Mouse (Mus musculus) forebrain, embryonic 14.5 days (tissue): ENCODE measurements around the gene Jmy. TPM values are rescaled to one million over a fixed set of nuclear protein-coding genes. Genes with fewer than 3 reads are reported as not detected.

Source experiments
- ATAC-seq: fragments of 200-750 bp; cut with Nextera tagmentation; 2 replicates; pipeline ENCODE4 v1.8.0; 2017; ENCODE audit warnings: mild to moderate bottlenecking, moderate library complexity
- DNase-seq: peaks from one replicate; pipeline ENCODE4 v3.0.0-alpha.2; 2015; ENCODE audit warnings: low spot score
- H3K27ac ChIP-seq: fragments of 300-500 bp; sonication (generic); 2 replicates; pipeline ENCODE4 v1.5.1; 2014; ENCODE audit warnings: low read depth, mild to moderate bottlenecking, control low read depth, low read length, moderate library complexity
- H3K27me3 ChIP-seq: fragments of 300-500 bp; sonication (generic); replicated peaks from 2 replicates; pipeline ENCODE4 v1.6.1; 2014; ENCODE audit warnings: low read length, control low read depth, mixed read lengths; ENCODE audit not compliant: control insufficient read depth, insufficient read depth
- H3K36me3 ChIP-seq: fragments of 300-500 bp; sonication (generic); 2 replicates; pipeline ENCODE4 v1.6.1; 2014; ENCODE audit warnings: low read length, control low read depth; ENCODE audit not compliant: control insufficient read depth, insufficient read depth
- H3K4me1 ChIP-seq: fragments of 300-500 bp; sonication (generic); 2 replicates; pipeline ENCODE4 v1.6.1; 2014; ENCODE audit warnings: antibody characterized with exemption, low read length, control low read depth; ENCODE audit not compliant: control insufficient read depth, insufficient read depth
- H3K4me2 ChIP-seq: fragments of 300-500 bp; sonication (generic); 2 replicates; pipeline ENCODE4 v1.6.1; 2014; ENCODE audit warnings: mild to moderate bottlenecking, control low read depth, low read length
- H3K4me3 ChIP-seq: fragments of 300-500 bp; sonication (generic); 2 replicates; pipeline ENCODE4 v1.5.1; 2014; ENCODE audit warnings: low read depth, low read length, control low read depth
- H3K9ac ChIP-seq: fragments of 300-500 bp; sonication (generic); 2 replicates; pipeline ENCODE4 v1.6.1; 2014; ENCODE audit warnings: mild to moderate bottlenecking, low read length, control low read depth, moderate library complexity
- H3K9me3 ChIP-seq: fragments of 300-500 bp; sonication (generic); replicated peaks from 2 replicates; pipeline ENCODE4 v1.6.1; 2016; ENCODE audit warnings: low read length, control low read depth, mixed read lengths; ENCODE audit not compliant: control insufficient read depth
- WGBS: fragments of 180-500 bp; shearing (Covaris S2); extraction: QIAGEN DNeasy Blood & Tissue Kit; methylation state at CpG from one replicate; pipeline ENCODE4 v1.1.7; 2014; 5-methylcytosine and 5-hydroxymethylcytosine counted together
- polyA plus RNA-seq: library from polyadenylated mRNA; unstranded; fragments of >200 nt; fragmentation: Nextera tagmentation; extraction: Ambion mirVana; gene quantifications from 2 replicates; pipeline ENCODE4 v1.2.1, GENCODE M21; 2014

Gene Jmy
- polyA plus RNA-seq, 1 experiment from 2014 or later: 7.2 TPM

- Histone ChIP-seq H3K4me2 (no peak overlapping the region), H3K27me3 (no peaks in the 10 kb centered on the region), H3K27ac (no peak overlapping the region), H3K4me1 (no peaks in the 10 kb centered on the region), H3K9ac (no peak overlapping the region), H3K9me3 (no peaks in the 10 kb centered on the region), H3K4me3 (no peak overlapping the region), H3K36me3 (peaks cover 9% of the 10 kb centered on the region)
- DNase-seq: peak; percentile 11
- ATAC-seq: no peak
- WGBS: 53% methylated on average over 2 of the region's 2 CpGs
These were observed 110.4 kb downstream of the Jmy start for GRCm38 (mm10) chr13:93389242-93389625.

GRCm38 (mm10) chr13:93388594-93389241 lies 110.9 kb downstream of the Jmy start:
- WGBS: 79% methylated on average over 7 of the region's 7 CpGs
- no peak for DNase-seq

GRCm38 (mm10) chr13:93387440-93387839 lies 112.2 kb downstream of the Jmy start:
- no peak overlapping the region for H3K27ac ChIP-seq
- no peak overlapping the region for H3K4me3 ChIP-seq
- DNase-seq (peak; percentile 12), ATAC-seq (no peak)
- no peaks in the 10 kb centered on the region for H3K9me3 ChIP-seq
- H3K4me1 ChIP-seq: no peaks in the 10 kb centered on the region
- H3K36me3 ChIP-seq: no peaks in the 10 kb centered on the region
- no peaks in the 10 kb centered on the region for H3K27me3 ChIP-seq
- 69% methylated on average over 5 of the region's 5 CpGs for WGBS
- H3K9ac ChIP-seq: no peak overlapping the region
- H3K4me2 ChIP-seq: no peak overlapping the region

More at GRCm38 (mm10) chr13:93388594-93389241, 110.9 kb downstream of the Jmy start:
- H3K27me3 ChIP-seq: no peaks in the 10 kb centered on the region
- H3K4me2 ChIP-seq: no peak overlapping the region
- no peak overlapping the region for H3K4me3 ChIP-seq
- no peaks in the 10 kb centered on the region for H3K9me3 ChIP-seq
- no peak for ATAC-seq
- H3K4me1 ChIP-seq: no peaks in the 10 kb centered on the region
- no peak overlapping the region for H3K27ac ChIP-seq
- H3K36me3 ChIP-seq: peaks cover 6% of the 10 kb centered on the region
- H3K9ac ChIP-seq: no peak overlapping the region

GRCm38 (mm10) chr13:93385147-93385546 lies 114.5 kb downstream of the Jmy start:
- DNase-seq (no peak), ATAC-seq (no peak)
- Histone ChIP-seq H3K4me2 (no peak overlapping the region), H3K27ac (no peak overlapping the region), H3K4me3 (no peak overlapping the region), H3K9ac (no peak overlapping the region), H3K36me3 (no peaks in the 10 kb centered on the region), H3K27me3 (no peaks in the 10 kb centered on the region), H3K4me1 (no peaks in the 10 kb centered on the region), H3K9me3 (no peaks in the 10 kb centered on the region)
- 80% methylated on average over 1 of the region's 1 CpGs for WGBS

- DNase-seq: no peak
- Histone ChIP-seq H3K36me3 (no peaks in the 10 kb centered on the region), H3K4me3 (no peak overlapping the region), H3K27me3 (no peaks in the 10 kb centered on the region), H3K4me1 (no peaks in the 10 kb centered on the region), H3K9ac (no peak overlapping the region), H3K27ac (no peak overlapping the region), H3K4me2 (no peak overlapping the region), H3K9me3 (no peaks in the 10 kb centered on the region)
- no peak for ATAC-seq
- 84% methylated on average over 1 of the region's 1 CpGs for WGBS
These were observed 115.1 kb downstream of the Jmy start for GRCm38 (mm10) chr13:93384481-93384880.

GRCm38 (mm10) chr13:93383620-93384019 lies 116.0 kb downstream of the Jmy start:
- H3K27me3 ChIP-seq: no peaks in the 10 kb centered on the region
- H3K36me3 ChIP-seq: no peaks in the 10 kb centered on the region
- H3K9ac ChIP-seq: no peak overlapping the region
- 96% methylated on average over 2 of the region's 2 CpGs for WGBS
- no peak for ATAC-seq
- no peak overlapping the region for H3K4me2 ChIP-seq
- no peak overlapping the region for H3K4me3 ChIP-seq
- no peak overlapping the region for H3K27ac ChIP-seq
- DNase-seq: no peak
- H3K4me1 ChIP-seq: no peaks in the 10 kb centered on the region
- H3K9me3 ChIP-seq: no peaks in the 10 kb centered on the region

- DNase-seq: no peak
- WGBS: 86% methylated on average over 5 of the region's 5 CpGs
These were observed 116.5 kb downstream of the Jmy start for GRCm38 (mm10) chr13:93383092-93383491.

GRCm38 (mm10) chr13:93381301-93381700 lies 118.3 kb downstream of the Jmy start:
- WGBS: 85% methylated on average over 1 of the region's 1 CpGs
- no peaks in the 10 kb centered on the region for H3K9me3 ChIP-seq
- no peak for ATAC-seq
- H3K27ac ChIP-seq: no peak overlapping the region
- no peaks in the 10 kb centered on the region for H3K4me1 ChIP-seq
- H3K36me3 ChIP-seq: no peaks in the 10 kb centered on the region
- no peak for DNase-seq
- no peaks in the 10 kb centered on the region for H3K27me3 ChIP-seq
- no peak overlapping the region for H3K4me2 ChIP-seq
- H3K4me3 ChIP-seq: no peak overlapping the region
- H3K9ac ChIP-seq: no peak overlapping the region

More at GRCm38 (mm10) chr13:93383092-93383491, 116.5 kb downstream of the Jmy start:
- Histone ChIP-seq H3K27me3 (no peaks in the 10 kb centered on the region), H3K36me3 (no peaks in the 10 kb centered on the region), H3K27ac (no peak overlapping the region), H3K9me3 (no peaks in the 10 kb centered on the region), H3K4me2 (no peak overlapping the region), H3K4me1 (no peaks in the 10 kb centered on the region), H3K9ac (no peak overlapping the region), H3K4me3 (no peak overlapping the region)
- ATAC-seq: no peak

- DNase-seq: no peak
- no peak for ATAC-seq
- Histone ChIP-seq H3K9ac (no peak overlapping the region), H3K9me3 (no peaks in the 10 kb centered on the region), H3K36me3 (no peaks in the 10 kb centered on the region), H3K27ac (no peak overlapping the region), H3K4me2 (no peak overlapping the region), H3K4me3 (no peak overlapping the region), H3K27me3 (no peaks in the 10 kb centered on the region), H3K4me1 (no peaks in the 10 kb centered on the region)
- 94% methylated on average over 8 of the region's 8 CpGs for WGBS
These were observed 119.1 kb downstream of the Jmy start for GRCm38 (mm10) chr13:93380399-93381063.
